Mouse (Mus musculus) layer of hippocampus, postnatal 10 days (tissue): ENCODE measurements at regions not wholly inside any gene's neighbourhood (a gene's known extent, or its start where the extent isn't known, plus 50 kb on each side); places are given as distances from the start of the nearest gene placed in this dataset.

ENCODE experiments used
- DNase-seq, 2 experiments: peaks; one replicate each; pipeline ENCODE4 v3.0.0; 2021; ENCODE audit warnings: low spot score in 2 of 2

DNA sequence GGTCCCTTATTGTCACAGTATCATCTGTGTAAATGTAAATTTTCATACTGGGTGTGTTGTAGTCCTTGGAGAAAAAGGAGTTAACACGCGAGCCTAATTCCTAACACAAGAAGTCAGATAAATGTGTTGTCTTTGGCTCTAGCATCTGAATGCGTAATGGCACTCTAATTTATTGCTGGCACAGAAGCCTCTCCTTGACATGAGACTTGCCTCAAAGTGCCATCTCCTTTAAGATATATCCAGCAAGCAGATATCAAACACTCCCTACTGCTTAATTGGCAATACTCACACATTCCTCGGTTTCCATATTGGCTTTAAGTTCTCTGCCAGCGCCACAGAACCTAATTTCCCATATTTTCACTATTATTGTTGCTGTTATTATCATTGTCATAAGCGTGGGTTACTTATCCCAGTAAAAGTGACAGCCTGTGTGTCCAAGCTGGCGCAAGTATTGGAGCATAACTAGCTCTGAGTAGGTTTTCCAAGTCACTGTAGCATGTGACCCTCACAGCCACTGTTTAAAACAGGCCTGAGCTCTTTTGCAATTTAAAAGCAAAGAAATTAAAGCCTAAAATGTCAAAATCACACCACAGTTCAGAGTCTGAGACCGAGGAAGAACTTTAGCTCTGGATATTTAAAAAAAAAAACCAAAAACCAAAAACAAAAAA is 156.9 kb upstream of the Gorab start:
- DNase-seq = no peak

DNA sequence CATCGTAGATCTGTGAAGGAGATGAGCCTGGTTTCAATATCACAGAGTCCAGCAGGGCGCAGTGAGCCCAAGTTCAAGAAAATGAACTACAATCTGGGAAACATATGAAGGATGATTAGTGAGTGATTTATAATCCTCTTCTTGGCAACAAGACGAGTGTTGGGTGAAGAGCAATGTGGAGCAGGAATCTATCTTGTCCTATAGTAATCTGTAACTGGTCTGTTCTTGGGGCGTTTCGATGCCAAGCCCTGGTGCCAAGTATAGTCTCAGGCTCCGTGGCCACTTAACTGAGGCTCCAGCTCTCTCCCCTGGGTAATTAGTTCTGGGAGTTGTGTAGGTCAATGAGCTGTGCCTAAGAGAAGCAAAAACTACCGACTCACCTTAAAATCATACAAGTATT is 154.4 kb upstream of the Gorab start:
- DNase-seq = no peak

DNA sequence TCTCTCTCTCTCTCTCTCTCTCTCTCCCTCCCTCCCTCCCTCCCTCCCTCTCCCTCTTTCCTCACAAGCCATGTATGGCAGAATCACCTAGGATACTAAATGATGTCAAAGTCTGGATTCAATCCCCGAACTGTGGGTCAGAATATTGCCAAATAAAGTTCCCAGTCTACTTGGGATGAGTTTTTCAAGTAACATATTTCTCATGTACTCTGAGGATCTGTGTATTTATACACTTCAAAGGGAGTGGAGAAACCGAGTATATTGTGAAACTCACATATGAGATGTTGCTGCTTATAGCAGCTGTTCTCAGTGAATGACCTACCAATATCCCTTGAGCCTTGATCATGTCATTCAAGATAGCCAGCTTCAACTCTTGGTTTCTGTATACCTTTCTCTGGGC is 151.7 kb upstream of the Gorab start:
- no peak for DNase-seq

DNA sequence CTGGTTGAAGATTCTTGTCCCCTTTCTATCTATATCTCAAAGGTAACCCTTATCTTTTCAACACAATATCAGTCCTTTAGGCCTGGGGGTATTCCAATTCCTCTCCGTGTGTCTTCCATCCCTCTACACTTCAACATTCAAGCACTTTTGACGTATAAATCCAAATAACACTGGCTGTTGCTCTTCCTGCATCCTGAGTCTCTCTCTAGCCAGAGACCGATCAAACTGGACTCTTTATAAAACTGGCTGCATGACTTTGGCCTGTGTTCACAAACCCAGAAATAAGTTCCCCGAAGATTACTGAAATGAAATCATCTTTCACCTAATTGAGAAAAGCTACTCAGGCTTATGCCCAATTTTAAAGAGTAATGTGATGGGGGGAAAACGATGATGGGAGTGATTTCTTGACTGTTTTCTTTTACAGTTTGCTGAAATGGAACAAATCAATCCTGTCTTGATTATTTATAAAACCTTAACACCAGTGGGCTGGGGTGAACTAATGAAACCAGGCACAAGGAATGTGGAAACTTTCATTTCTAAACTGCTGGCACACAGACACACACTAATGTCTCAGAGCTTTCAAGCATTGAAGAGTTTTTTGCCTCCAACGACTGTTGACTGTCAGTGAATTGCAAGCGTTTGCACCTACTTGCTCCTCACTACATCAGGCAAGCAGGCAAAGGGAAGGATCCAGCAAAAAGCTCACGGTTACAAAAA is 135.5 kb upstream of the Gorab start:
- no peak for DNase-seq

DNA sequence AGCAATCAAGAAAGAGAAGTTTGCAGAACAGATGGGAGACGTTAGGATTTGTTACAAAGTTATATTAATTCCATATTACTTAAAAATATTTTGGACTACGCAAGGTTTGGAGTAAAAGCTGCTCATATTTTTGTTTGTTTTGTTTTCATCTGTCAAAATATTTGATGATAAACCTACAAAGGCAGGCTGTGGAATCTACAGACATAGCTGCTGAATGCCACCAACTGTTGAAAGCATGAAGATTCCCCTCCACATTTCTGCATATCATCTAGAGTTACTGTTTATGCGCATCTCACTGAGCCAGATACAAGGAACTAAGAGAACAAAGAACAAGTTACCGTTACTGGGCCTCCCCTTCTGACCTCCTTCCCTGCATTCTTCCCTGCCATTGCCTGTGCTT is 127.1 kb upstream of the Gorab start:
- DNase-seq = no peak

DNA sequence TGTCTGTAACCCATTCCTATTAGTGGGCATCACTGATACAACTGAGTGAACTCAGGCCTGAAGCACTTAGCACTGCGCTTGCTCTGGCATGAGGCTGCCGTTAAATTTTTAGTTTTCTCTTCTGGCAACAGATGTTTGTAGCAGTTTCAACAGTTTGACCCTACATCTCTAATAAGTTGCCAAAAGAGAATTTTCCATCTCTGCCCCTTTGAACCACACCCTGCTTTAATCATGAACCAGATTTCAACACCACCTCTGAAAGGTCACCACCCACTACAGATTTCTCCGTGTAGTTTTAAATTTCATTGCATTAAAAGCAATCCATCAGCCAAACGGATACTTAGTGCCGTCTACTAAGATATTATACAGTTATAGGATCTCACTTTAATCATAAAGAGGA is 114.5 kb upstream of the Gorab start:
- no peak for DNase-seq

DNA sequence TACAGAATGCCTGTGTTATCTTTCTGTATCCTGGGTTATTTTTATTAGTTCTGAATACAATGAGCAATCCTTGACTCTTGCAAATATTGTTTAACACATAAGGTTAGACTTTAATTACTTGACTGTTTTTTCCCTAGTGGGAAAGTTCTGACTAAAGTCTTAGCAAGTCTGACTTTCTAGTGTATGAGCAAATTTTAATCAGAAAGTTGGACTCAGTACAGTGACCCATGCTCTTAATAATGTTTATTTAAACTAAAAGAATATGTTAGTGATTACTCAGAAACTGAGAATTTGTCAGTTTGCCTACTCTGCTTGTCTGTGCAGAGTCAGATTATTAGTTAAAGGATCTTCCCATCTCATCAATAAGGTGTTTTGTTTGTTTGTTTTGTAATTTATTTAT is 109.4 kb upstream of the Gorab start:
- no peak for DNase-seq

DNA sequence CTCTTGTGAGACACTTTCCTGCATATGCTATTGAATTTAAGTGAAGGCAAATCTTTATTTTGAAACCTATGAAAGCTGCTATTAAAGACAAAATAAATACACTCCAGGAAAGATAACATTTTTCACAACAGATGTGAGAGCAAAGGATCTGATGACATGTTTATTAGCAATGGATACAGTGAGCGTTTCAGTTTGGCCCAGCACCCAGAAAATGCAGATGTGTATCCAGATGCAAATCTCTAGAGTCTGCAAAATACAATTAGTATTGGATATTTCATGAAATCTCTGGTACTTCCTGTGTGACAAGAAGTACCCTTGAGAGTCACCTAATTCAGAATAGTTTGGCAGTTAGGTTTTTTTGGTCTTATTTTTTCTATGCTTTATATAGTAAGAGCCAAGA is 108.5 kb upstream of the Gorab start:
- DNase-seq = no peak

DNA sequence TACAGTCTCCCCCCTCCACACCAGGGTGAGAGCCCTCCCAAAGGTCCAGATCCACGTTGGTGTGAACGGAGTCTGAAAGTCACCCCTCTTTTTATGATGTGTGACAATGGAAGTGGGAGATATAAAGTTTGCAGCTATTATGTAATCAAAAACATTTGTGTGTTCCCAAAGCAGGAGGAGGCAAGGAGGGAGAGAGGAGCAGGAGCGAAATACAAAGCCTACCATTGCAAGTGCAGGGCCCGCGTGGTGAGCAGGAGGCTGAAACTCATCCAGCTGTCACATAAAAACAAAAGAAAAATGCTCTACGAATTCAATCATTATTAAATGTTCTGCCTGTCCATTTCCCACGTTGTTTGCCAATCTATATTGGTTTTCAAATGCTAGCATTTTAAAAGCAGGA is 101.6 kb upstream of the Gorab start:
- DNase-seq = no peak

DNA sequence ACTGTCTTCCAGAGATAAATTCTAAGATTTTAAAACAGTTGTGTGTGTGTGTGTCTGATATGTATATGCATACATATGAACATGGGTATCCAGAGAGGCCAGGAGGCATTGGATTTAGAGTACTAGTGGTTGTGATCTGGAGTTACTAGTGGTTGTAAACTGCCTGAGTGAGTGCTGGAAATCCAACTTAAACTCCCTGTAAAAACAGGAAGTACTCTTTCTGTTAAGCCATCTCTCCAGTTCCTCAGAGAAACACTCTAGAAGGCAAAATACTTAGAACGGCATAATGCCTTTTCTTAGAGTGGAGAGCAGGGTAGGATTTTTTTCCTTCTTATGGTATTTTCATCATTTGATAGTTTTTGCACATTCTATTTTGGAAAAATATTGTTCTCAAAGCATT is 99.1 kb upstream of the Gorab start:
- DNase-seq = no peak

DNA sequence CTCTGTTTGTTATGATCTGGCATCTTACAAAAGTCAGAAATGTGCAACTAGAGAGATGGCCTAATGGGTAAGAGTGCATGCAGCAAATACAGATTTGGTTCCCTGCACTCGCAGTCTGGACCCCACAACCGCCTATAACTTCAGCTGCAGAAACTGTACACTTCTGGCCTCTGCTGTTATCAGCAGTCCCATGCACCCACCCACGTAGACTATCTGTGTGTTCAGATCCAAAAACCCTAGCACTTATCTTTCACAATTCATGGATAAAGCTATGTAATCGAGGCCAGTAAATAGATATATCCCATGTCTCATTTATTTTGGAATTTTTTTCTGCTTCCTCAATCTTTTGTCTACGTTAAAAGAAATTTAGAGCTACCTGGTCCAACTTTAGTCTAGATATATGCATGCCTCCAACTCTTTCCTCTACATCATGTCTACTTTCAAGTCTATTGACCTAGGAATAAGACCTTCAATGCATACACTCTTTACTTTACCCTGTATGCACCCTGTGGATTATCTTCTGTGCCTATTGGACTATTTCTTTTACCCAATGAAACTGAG is 95.0 kb upstream of the Gorab start:
- no peak for DNase-seq

DNA sequence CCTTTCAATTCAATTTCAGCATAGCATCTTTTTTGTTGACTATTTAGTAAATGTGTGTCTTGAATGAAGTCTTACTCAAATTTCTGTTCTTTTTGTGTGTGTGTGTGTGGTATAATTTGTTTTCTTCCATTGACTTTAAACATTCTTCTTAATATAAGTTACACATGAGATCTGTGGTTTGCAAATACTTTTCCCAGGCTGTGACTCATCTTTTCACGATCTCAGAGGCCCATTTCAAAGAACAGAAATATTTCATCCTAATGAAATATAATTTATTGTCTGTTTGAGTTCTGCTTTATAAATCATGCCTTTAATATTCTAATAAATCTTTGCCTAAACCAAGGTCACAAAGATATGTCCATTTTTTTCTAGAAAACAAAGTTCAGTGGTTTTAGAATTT is 92.9 kb upstream of the Gorab start:
- no peak for DNase-seq

DNA sequence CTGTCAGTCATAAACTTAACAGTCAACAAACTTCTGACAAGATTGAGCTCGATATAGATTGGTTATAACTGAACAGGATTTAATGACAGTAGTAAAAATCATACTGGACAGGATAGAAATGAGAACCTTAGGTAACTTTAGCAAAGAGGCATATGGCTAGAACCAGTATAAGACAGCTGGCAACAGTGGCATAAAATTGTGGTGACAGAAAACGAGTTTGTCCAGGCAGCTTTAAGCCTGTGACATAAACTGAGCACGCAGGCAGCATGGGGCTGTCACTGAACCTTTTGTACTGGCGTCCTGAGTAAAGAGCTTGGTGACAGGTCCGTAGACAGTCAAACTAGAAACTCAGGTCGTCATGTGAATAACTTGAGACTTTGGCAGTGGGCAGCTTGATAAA is 85.1 kb upstream of the Gorab start:
- no peak for DNase-seq

DNA sequence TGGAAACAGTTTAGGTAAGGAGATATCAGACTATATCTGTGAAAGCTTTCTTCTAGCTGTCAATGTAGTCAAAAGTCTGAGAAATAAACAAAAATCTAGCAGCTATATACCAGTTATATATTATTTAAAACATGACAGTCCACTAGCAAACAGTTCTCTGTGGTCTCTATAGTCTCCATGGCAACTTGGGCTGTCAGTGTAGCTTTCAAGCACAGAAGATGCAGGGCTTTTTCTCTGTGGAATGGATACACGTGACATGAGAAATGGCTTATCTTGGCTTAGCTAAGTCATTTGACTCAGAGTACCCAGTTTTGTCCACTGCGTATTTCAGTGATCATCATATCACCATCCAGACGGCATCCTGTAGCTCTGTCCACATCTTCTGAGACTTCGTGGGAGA is 84.6 kb upstream of the Gorab start:
- DNase-seq = no peak

DNA sequence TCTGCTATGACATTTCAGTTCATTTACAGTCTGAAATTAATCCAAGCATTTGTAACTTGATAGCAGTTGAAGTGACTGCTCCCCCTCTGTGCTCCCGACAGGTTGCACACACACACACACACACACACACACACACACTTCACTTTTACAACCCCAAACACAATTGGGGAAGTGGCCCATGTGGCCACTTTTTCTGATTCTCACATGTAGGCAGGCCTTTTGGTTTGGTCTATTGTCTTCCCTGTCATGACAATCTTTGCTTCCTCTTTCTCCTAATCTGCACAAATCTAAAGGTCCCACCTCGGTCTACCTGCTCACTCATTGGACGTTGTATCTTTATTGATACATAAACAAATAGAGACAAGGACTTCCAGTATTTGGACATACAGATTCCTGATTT is 79.6 kb upstream of the Gorab start:
- DNase-seq = no peak

DNA sequence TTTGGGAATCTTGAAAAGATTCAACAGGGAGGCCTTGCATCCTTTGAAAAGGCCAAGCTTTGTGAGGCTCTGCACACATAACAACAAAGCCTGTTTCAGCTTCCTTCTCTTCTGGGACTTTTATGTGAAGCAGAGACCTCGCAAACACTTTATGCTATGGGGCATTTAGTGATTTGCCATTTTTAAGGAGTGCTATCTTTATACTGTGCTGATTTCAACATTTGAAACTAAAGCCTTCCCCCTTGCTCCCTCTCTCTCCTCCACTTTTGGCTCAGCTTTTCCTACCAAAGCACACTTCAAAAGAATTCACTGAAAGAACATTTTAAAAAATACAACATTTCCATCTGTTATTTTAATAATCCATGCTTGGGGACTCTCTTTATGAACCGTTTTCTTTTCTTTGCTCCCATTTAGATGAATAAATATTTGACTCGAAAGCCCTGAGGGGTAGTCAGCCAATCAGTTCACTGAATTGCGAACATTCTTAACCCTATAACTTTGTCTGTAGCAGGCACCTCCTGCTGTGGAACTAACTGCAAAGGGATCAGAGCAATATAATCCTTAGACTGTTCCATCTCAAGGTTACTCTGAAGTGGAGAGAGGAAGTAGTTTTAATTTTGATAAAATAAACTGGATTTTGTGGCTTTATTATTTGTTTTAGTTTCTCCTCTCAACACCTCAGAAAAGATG is 74.2 kb upstream of the Gorab start:
- DNase-seq = no peak

DNA sequence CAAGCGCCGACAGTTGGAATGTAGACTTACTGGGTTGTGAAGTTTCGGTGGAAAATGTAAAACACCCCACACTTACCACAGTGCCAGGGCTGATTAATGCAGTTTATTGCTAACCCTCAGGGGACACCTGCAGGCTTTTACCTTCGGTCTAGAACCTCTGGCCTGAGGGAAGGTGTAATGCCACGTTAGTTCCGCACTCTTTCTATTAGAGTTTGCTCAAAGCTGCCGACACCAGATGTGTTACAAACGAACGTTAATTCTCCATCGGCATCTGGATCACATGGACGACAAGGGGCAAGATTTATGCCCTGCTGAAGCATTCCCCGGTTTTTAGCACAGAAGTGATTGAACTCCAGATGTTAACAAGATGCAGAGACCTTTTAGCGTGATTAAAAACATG is 57.7 kb upstream of the Gorab start:
- DNase-seq = no peak

DNA sequence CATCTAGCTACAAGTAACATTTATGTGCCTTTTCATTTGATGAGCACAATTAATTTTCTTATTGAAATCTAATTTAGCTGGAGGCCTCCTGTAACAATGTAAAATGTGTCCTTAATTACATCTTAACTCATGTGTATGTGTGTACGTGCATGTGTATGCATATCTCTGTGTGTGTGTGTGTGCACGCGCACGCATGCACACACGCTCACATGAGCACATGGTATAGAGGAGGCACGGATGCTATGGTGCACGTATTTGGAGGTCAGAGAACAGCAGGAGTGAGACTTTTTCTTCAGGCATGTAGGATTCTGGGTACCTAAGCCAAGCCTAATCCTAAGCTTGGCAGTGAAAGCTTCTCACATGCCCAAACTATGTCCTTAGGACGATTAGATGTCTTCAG is 52.9 kb upstream of the Gorab start:
- no peak for DNase-seq
